Mouse (Mus musculus) erythroblast, embryonic 14.5 days (primary cell): ENCODE data around the gene Dnajc17.

Experiments
- GATA1 ChIP-seq: IDR thresholded peaks from 2 replicates; pipeline ENCODE4 v1.6.1; 2012; ENCODE audit warnings: low read length, inconsistent platforms, mixed read lengths
- TAL1 ChIP-seq: IDR thresholded peaks from 3 replicates; pipeline ENCODE4 v1.6.1; 2012; ENCODE audit warnings: low read length, inconsistent platforms, mixed read lengths

DNA sequence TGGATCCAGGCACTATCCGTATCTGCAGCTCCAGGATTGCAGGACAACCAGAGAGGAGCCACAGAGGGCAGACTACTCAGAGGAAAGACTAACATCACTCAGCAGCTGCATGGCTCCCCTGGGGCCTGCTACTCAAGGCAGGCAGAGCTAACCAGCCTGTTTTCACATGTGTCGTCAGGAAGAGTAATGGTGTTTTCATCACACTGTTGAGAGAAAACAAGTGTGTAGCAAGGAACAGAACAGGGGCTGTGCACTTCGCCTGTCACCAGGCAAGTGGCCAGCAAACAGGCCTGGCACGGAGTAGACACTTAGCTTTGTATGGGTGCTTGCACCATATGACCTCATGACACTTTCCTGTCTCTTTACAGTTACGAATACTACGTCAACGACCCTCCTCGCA is 37.0 kb downstream of the Dnajc17 start:
- TF ChIP-seq GATA1 (no peak), TAL1 (no peak)
